Mouse (Mus musculus) erythroblast, embryonic 14.5 days (primary cell): ENCODE measurements around the gene Sorcs2.

Experiments
- GATA1 ChIP-seq: IDR thresholded peaks from 2 replicates; pipeline ENCODE4 v1.6.1; 2012; ENCODE audit warnings: low read length, inconsistent platforms, mixed read lengths
- TAL1 ChIP-seq: IDR thresholded peaks from 3 replicates; pipeline ENCODE4 v1.6.1; 2012; ENCODE audit warnings: low read length, inconsistent platforms, mixed read lengths

DNA sequence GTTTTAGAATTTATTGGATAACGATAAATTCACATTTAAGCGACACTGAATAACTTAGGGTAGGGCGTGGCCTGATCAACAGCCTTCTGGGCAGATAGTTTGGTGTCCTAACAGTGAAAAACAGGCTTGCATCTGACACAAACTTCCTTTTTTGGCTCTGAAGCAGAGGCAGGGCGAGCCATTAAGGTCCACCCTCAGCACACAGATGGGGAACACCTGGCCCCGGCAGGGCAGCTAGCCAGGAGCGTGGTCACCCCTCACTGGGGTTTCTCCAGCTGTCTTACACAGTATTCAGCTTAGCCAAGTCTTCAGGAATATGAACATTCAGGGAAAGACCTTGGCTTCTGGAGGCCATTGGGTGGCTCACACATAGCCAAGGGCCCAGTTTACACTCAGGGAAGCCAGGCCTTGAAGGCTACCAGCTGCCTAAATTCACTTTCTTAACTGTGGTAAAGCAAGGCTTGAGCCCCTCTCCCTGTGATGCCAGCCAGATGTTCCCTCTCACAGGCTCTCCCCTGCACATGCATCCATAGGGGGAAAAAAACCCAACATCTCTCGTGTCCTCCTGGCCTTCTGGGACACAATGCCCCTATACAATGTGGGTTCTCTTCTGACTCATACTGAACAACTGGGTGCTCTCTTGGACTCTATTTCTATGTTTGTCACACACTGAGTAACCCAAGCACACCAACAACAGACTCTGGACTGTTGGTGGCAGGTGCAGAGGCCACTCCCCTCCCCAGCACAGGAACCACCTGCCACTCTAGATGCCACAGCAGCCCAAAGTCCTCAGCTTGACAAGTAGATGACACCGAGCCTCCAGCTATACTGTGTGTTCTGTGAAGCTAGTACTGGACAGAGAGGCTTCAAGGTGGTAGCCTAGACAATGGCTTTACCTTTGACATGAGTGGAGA, 20.2 kb downstream of the Sorcs2 start:
- no peak for TF ChIP-seq TAL1
- no peak for TF ChIP-seq GATA1
